Mouse (Mus musculus): ENCODE results near the gene Fbxo31. TPM values are rescaled to one million over a fixed set of nuclear protein-coding genes. Genes with fewer than 3 reads are reported as not detected.
"Not testable (repeated sequence)": the region's sequence is repeated elsewhere in the genome, so short reads cannot be mapped to it uniquely, and the experiment has no call there.

Gene Fbxo31
- polyA plus RNA-seq, 1 experiment from 2014 or later: 18.6 TPM

GRCm38 (mm10) chr8:121599842-121600241, 21.2 kb upstream of the Fbxo31 start:
- 90% methylated on average over 14 of the region's 14 CpGs for WGBS
- Histone ChIP-seq H3K9ac (no peak overlapping the region), H3K27me3 (no peaks in the 10 kb centered on the region), H3K4me2 (no peak overlapping the region), H3K4me3 (no peak overlapping the region), H3K36me3 (ENCODE audit: poor library complexity, severe bottlenecking) (peaks cover 91% of the 10 kb centered on the region), H3K4me1 (no peaks in the 10 kb centered on the region), H3K27ac (no peak overlapping the region), H3K9me3 (replicated peaks) (no peaks in the 10 kb centered on the region)
- no peak for ATAC-seq

GRCm38 (mm10) chr8:121598892-121599291, 20.3 kb upstream of the Fbxo31 start:
- H3K27me3 ChIP-seq: no peaks in the 10 kb centered on the region
- H3K27ac ChIP-seq: no peak overlapping the region
- 39% methylated on average over 7 of the region's 7 CpGs for WGBS
- H3K9ac ChIP-seq: no peak overlapping the region
- no peaks in the 10 kb centered on the region for H3K9me3 ChIP-seq (replicated peaks)
- H3K36me3 ChIP-seq (ENCODE audit: poor library complexity, severe bottlenecking): peaks cover 91% of the 10 kb centered on the region
- ATAC-seq: peak; percentile 82
- H3K4me1 ChIP-seq: no peaks in the 10 kb centered on the region
- H3K4me2 ChIP-seq: no peak overlapping the region
- no peak overlapping the region for H3K4me3 ChIP-seq

- Histone ChIP-seq H3K4me3 (no peak overlapping the region), H3K4me1 (0 out of 2 replicates have a peak, but pooled peaks cover 3% of the 10 kb centered on the region), H3K36me3 (ENCODE audit: poor library complexity, severe bottlenecking) (peaks cover 91% of the 10 kb centered on the region), H3K9me3 (replicated peaks) (no peaks in the 10 kb centered on the region), H3K4me2 (no peak overlapping the region), H3K27ac (no peak overlapping the region), H3K27me3 (no peaks in the 10 kb centered on the region), H3K9ac (no peak overlapping the region)
- 92% methylated on average over 7 of the region's 7 CpGs for WGBS
- no peak for ATAC-seq
These were observed 19.6 kb upstream of the Fbxo31 start for GRCm38 (mm10) chr8:121598190-121598589.

- H3K27ac ChIP-seq; ATAC-seq; H3K27me3 ChIP-seq; H3K4me2 ChIP-seq; H3K9ac ChIP-seq; H3K4me1 ChIP-seq; H3K4me3 ChIP-seq; H3K9me3 ChIP-seq (replicated peaks): not testable (repeated sequence)
- WGBS: 85% methylated on average over 2 of the region's 2 CpGs
- peaks cover 85% of the 10 kb centered on the region for H3K36me3 ChIP-seq (ENCODE audit: poor library complexity, severe bottlenecking)
These were observed 18.9 kb upstream of the Fbxo31 start for GRCm38 (mm10) chr8:121597492-121597891.

GRCm38 (mm10) chr8:121593983-121594382, 15.4 kb upstream of the Fbxo31 start:
- no peaks in the 10 kb centered on the region for H3K9me3 ChIP-seq (replicated peaks)
- no peak overlapping the region for H3K4me2 ChIP-seq
- H3K4me1 ChIP-seq: peaks cover 32% of the 10 kb centered on the region
- H3K9ac ChIP-seq: no peak overlapping the region
- WGBS: 81% methylated on average over 9 of the region's 9 CpGs
- no peak overlapping the region for H3K4me3 ChIP-seq
- no peaks in the 10 kb centered on the region for H3K27me3 ChIP-seq
- ATAC-seq: no peak
- no peak overlapping the region for H3K27ac ChIP-seq
- H3K36me3 ChIP-seq (ENCODE audit: poor library complexity, severe bottlenecking): peaks cover 51% of the 10 kb centered on the region

GRCm38 (mm10) chr8:121593293-121593692, 14.7 kb upstream of the Fbxo31 start:
- Histone ChIP-seq H3K9ac (no peak overlapping the region), H3K4me2 (no peak overlapping the region), H3K4me3 (no peak overlapping the region), H3K27me3 (no peaks in the 10 kb centered on the region), H3K4me1 (peaks cover 32% of the 10 kb centered on the region), H3K9me3 (replicated peaks) (no peaks in the 10 kb centered on the region), H3K27ac (no peak overlapping the region), H3K36me3 (ENCODE audit: poor library complexity, severe bottlenecking) (peaks cover 48% of the 10 kb centered on the region)
- 89% methylated on average over 5 of the region's 5 CpGs for whole genome bisulfite sequencing
- no peak for ATAC-seq

GRCm38 (mm10) chr8:121591178-121592066, 12.8 kb upstream of the Fbxo31 start:
- no peaks in the 10 kb centered on the region for H3K27me3 ChIP-seq
- 19% methylated on average over 20 of the region's 20 CpGs for WGBS

GRCm38 (mm10) chr8:121590203-121591177, 11.9 kb upstream of the Fbxo31 start, which contains the start of gene Map1lc3b:
Gene Map1lc3b, plus strand, starts transcription at chr8:121590361.
- under 1% methylated on average over 92 of the region's 94 CpGs for WGBS
- peak within 1 kb of the TSS; percentile 95 for H3K4me3 ChIP-seq
- no peaks in the 10 kb centered on the region for H3K27me3 ChIP-seq
- H3K36me3 ChIP-seq (ENCODE audit: poor library complexity, severe bottlenecking): peaks cover 23% of the 10 kb centered on the region
- peak within 1 kb of the TSS; percentile 89 for H3K9ac ChIP-seq
- no peaks in the 10 kb centered on the region for H3K9me3 ChIP-seq (replicated peaks)
- ATAC-seq: peak; percentile 87
- H3K4me1 ChIP-seq: peaks cover 35% of the 10 kb centered on the region
- peak within 1 kb of the TSS; percentile 90 for H3K4me2 ChIP-seq
- H3K27ac ChIP-seq: peak within 1 kb of the TSS; percentile 55

More at GRCm38 (mm10) chr8:121591178-121592066, 12.8 kb upstream of the Fbxo31 start:
- no peaks in the 10 kb centered on the region for H3K9me3 ChIP-seq (replicated peaks)
- peak overlapping the region; percentile 89 for H3K9ac ChIP-seq
- H3K27ac ChIP-seq: 0 out of 2 replicates have a peak overlapping the region, but pooled peaks have one; percentile 49
- H3K36me3 ChIP-seq (ENCODE audit: poor library complexity, severe bottlenecking): peaks cover 32% of the 10 kb centered on the region
- peaks cover 32% of the 10 kb centered on the region for H3K4me1 ChIP-seq
- H3K4me2 ChIP-seq: peak overlapping the region; percentile 90
- peak overlapping the region; percentile 95 for H3K4me3 ChIP-seq
- no peak for ATAC-seq

GRCm38 (mm10) chr8:121589205-121589726, 10.7 kb upstream of the Fbxo31 start:
- no peak for ATAC-seq
- WGBS: 43% methylated on average over 2 of the region's 2 CpGs
- no peak overlapping the region for H3K9ac ChIP-seq
- peak overlapping the region; percentile 90; the same call in 1 of the 2 replicates for H3K4me2 ChIP-seq
- no peak overlapping the region for H3K4me3 ChIP-seq
- H3K4me1 ChIP-seq: peaks cover 40% of the 10 kb centered on the region
- no peaks in the 10 kb centered on the region for H3K27me3 ChIP-seq
- no peaks in the 10 kb centered on the region for H3K9me3 ChIP-seq (replicated peaks)
- H3K36me3 ChIP-seq (ENCODE audit: poor library complexity, severe bottlenecking): peaks cover 11% of the 10 kb centered on the region
- H3K27ac ChIP-seq: peak overlapping the region; percentile 55

GRCm38 (mm10) chr8:121588750-121589149, 10.1 kb upstream of the Fbxo31 start:
- no peaks in the 10 kb centered on the region for H3K9me3 ChIP-seq (replicated peaks)
- H3K4me3 ChIP-seq: no peak overlapping the region
- no peak overlapping the region for H3K4me2 ChIP-seq
- no peaks in the 10 kb centered on the region for H3K27me3 ChIP-seq
- no peak overlapping the region for H3K9ac ChIP-seq
- H3K36me3 ChIP-seq (ENCODE audit: poor library complexity, severe bottlenecking): peaks cover 6% of the 10 kb centered on the region
- ATAC-seq: no peak
- WGBS: 89% methylated on average over 4 of the region's 4 CpGs
- H3K27ac ChIP-seq: no peak overlapping the region
- peaks cover 40% of the 10 kb centered on the region for H3K4me1 ChIP-seq

- H3K4me2 ChIP-seq: peak overlapping the region; percentile 72
- H3K27ac ChIP-seq: no peak overlapping the region
- H3K4me3 ChIP-seq: peak overlapping the region; percentile 63
- H3K36me3 ChIP-seq (ENCODE audit: poor library complexity, severe bottlenecking): no peaks in the 10 kb centered on the region
- H3K9ac ChIP-seq: peak overlapping the region; percentile 74
- H3K4me1 ChIP-seq: peaks cover 15% of the 10 kb centered on the region
- H3K9me3 ChIP-seq (replicated peaks): no peaks in the 10 kb centered on the region
- under 1% methylated on average over 47 of the region's 47 CpGs for WGBS
- no peaks in the 10 kb centered on the region; the same call in 1 of the 2 replicates for H3K27me3 ChIP-seq
- ATAC-seq: peak; percentile 97
These were observed 6.7 kb upstream of the Fbxo31 start for GRCm38 (mm10) chr8:121585159-121585825.
